Mouse (Mus musculus) induced T-regulatory cell, adult 2 months (primary cell): ENCODE data around the gene Olfr548-ps1.
"Not testable (repeated sequence)": the region's sequence is repeated elsewhere in the genome, so short reads cannot be mapped to it uniquely, and the experiment has no call there.

ENCODE experiments used
- DNase-seq: peaks from one replicate; pipeline ENCODE4 v3.0.0-alpha.2; 2012; ENCODE audit warnings: low read depth

The Olfr548-ps1 gene

GRCm38 (mm10) chr7:102540596-102540995 lies at the start of gene Olfr548-ps1:
Gene Olfr548-ps1, plus strand, starts transcription at chr7:102540896.
- no peak for DNase-seq

GRCm38 (mm10) chr7:102494416-102494815 lies 46.3 kb upstream of the Olfr548-ps1 start:
- not testable (repeated sequence) for DNase-seq

- DNase-seq, result no peak
These were observed 41.2 kb upstream of the Olfr548-ps1 start, which contains the start of gene Olfr545 for GRCm38 (mm10) chr7:102499473-102499872. Gene Olfr545, minus strand, starts transcription at chr7:102499573.

- DNase-seq, result no peak
These were observed 38.7 kb upstream of the Olfr548-ps1 start for GRCm38 (mm10) chr7:102501986-102502385.

GRCm38 (mm10) chr7:102506848-102507247 lies 33.8 kb upstream of the Olfr548-ps1 start:
- peak; percentile 85 for DNase-seq

- DNase-seq, result no peak
These were observed 32.6 kb upstream of the Olfr548-ps1 start for GRCm38 (mm10) chr7:102508066-102508465.

- DNase-seq, result no peak
These were observed 32.0 kb upstream of the Olfr548-ps1 start for GRCm38 (mm10) chr7:102508666-102509065.

- DNase-seq, result no peak
These were observed 31.0 kb upstream of the Olfr548-ps1 start for GRCm38 (mm10) chr7:102509726-102510125.

GRCm38 (mm10) chr7:102511927-102512326 lies 28.8 kb upstream of the Olfr548-ps1 start:
- DNase-seq, result no peak

- DNase-seq, result peak; percentile 88
These were observed 27.8 kb upstream of the Olfr548-ps1 start for GRCm38 (mm10) chr7:102512814-102513435.

- no peak for DNase-seq
These were observed 26.6 kb upstream of the Olfr548-ps1 start for GRCm38 (mm10) chr7:102514144-102514543.

- DNase-seq, result no peak
These were observed 24.2 kb upstream of the Olfr548-ps1 start for GRCm38 (mm10) chr7:102516261-102517050.

- no peak for DNase-seq
These were observed 23.7 kb upstream of the Olfr548-ps1 start for GRCm38 (mm10) chr7:102517051-102517335.

- DNase-seq, result peak; percentile 73
These were observed 11.6 kb upstream of the Olfr548-ps1 start for GRCm38 (mm10) chr7:102529052-102529451.

GRCm38 (mm10) chr7:102534449-102534848 lies 6.2 kb upstream of the Olfr548-ps1 start, which contains the start of gene Olfr547:
Gene Olfr547, plus strand, starts transcription at chr7:102534749.
- DNase-seq, result no peak

GRCm38 (mm10) chr7:102541251-102541650 lies 555 bp downstream of the Olfr548-ps1 start:
- DNase-seq, result peak; percentile 53

- no peak for DNase-seq
These were observed 8.9 kb downstream of the Olfr548-ps1 start, which contains the start of gene Olfr549 for GRCm38 (mm10) chr7:102549570-102549969. Gene Olfr549, plus strand, starts transcription at chr7:102549870.

- peak; percentile 35 for DNase-seq
These were observed 12.6 kb downstream of the Olfr548-ps1 start for GRCm38 (mm10) chr7:102553279-102553678.

GRCm38 (mm10) chr7:102564999-102565997 lies 24.6 kb downstream of the Olfr548-ps1 start, which contains the start of gene Trim21:
Gene Trim21, minus strand, starts transcription at chr7:102565486.
- peak; percentile 96 for DNase-seq

GRCm38 (mm10) chr7:102566219-102566618 lies 25.5 kb downstream of the Olfr548-ps1 start:
- DNase-seq, result no peak

- DNase-seq, result no peak
These were observed 30.4 kb downstream of the Olfr548-ps1 start, which contains the start of gene Olfr550 for GRCm38 (mm10) chr7:102571142-102571541. Gene Olfr550, plus strand, starts transcription at chr7:102571442.
